Mouse (Mus musculus): ENCODE measurements at regions not wholly inside any gene's neighbourhood (a gene's known extent, or its start where the extent isn't known, plus 50 kb on each side); places are given as distances from the start of the nearest gene placed in this dataset.
A peak's percentile ranks its signal among the peaks of the same experiment; 100 is the strongest.

DNA sequence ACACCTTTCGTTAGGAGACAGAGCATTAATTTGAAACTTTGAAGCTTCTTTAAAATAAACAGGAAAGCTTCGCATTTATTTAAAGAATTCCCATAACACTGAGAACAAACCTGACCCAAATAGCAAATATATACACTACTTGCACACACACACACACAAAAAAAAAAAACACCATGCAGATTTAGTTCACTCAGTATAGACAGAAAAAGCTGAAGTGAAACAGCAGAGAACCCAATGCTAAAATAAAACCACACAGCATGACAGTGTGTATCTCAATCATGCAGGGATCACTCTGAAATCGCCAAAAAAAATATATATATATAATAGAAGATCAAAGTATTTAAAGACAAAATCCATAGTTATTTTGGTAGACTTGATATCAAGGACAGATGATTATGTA lies 54.1 kb upstream of the Gda start:
- intact Hi-C loops (cut with DNase I) = loop anchor here (5.0 kb wide), 2 partner anchors 50 to 100 kb away; no protein-coding TSS in a partner anchor
- DNase-seq (ENCODE audit: low spot score in 2 of 2) = no peak

DNA sequence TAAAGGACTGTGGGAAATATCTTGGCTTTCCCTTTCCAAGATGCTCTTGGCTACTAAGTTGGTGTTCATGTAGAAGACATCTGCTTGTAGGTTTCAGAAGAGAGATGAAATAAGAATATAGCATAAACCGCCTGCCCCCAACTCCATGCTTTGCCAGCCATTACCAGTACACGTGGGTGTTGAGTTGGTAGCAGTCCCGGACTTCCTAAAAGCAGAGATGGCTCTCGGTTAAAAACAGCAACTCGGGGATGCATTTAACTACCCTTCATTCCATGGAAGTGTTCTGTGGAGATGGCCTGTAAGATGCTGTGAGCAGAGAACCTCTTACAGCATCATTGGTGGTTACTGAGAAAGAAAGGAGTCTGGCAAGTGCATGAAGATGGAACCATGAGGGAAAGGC lies 52.6 kb upstream of the Gda start:
- DNase-seq (ENCODE audit: low spot score in 2 of 2) = peak; percentile 73 to 91
- intact Hi-C loops (cut with DNase I) = loop anchor here (5.0 kb wide), 2 partner anchors 49 to 99 kb away; no protein-coding TSS in a partner anchor
